Mouse (Mus musculus): ENCODE measurements around the gene Kcnq5.

- TF ChIP-seq CTCF (IDR thresholded peaks at IDR 0.05; ENCODE audit: low read depth) = no peak
- TF ChIP-seq EP300 (optimal IDR thresholded peaks at IDR 0.05) = no peak
Measured at GRCm38 (mm10) chr1:21896067-21896719, 65.5 kb downstream of the Kcnq5 start.

All from stomach, postnatal 0 days (tissue).